Mouse (Mus musculus) cortical plate, adult 2 months (tissue): Measurements from ENCODE around the gene Bptf.

ENCODE experiments used
- CTCF ChIP-seq: fragments of 200-500 bp; IDR thresholded peaks from 2 replicates; pipeline ENCODE4 v1.5.1; 2011; ENCODE audit warnings: mild to moderate bottlenecking, control low read depth, low read length; ENCODE audit not compliant: insufficient read depth; ENCODE audit errors: extremely low read depth
- POLR2A ChIP-seq: fragments of 200-500 bp; IDR thresholded peaks from 2 replicates; pipeline ENCODE4 v1.6.1; 2011; ENCODE audit warnings: mild to moderate bottlenecking, low read length, control low read depth; ENCODE audit not compliant: insufficient read depth; ENCODE audit errors: extremely low read depth

- TF ChIP-seq CTCF (no peak), POLR2A (no peak)
These were observed 115.0 kb downstream of the Bptf start for GRCm38 (mm10) chr11:107016893-107017292.
